Mouse (Mus musculus): ENCODE measurements around the gene Kctd19. TPM values are rescaled to one million over a fixed set of nuclear protein-coding genes. Genes with fewer than 3 reads are reported as not detected.
A peak's percentile ranks its signal among the peaks of the same experiment; 100 is the strongest.

Gene Kctd19
- total RNA-seq, 2 experiments from 2014 or later, result not detected

GRCm38 (mm10) chr8:105426878-105427277 lies 13.6 kb upstream of the Kctd19 start:
- no peak for DNase-seq (ENCODE audit: low spot score in 2 of 2)

- no peak for DNase-seq (ENCODE audit: low spot score in 2 of 2)
Observed at GRCm38 (mm10) chr8:105422006-105422405, 8.7 kb upstream of the Kctd19 start.

GRCm38 (mm10) chr8:105419800-105420199 lies 6.5 kb upstream of the Kctd19 start:
- no peak for DNase-seq (ENCODE audit: low spot score in 2 of 2)

GRCm38 (mm10) chr8:105418992-105419391 lies 5.7 kb upstream of the Kctd19 start:
- DNase-seq (ENCODE audit: low spot score in 2 of 2), result no peak

GRCm38 (mm10) chr8:105409947-105410346 lies 3.4 kb downstream of the Kctd19 start:
- DNase-seq (ENCODE audit: low spot score in 2 of 2), result no peak

GRCm38 (mm10) chr8:105408331-105408730 lies 5.0 kb downstream of the Kctd19 start:
- DNase-seq (ENCODE audit: low spot score in 2 of 2), result no peak

GRCm38 (mm10) chr8:105406416-105406815 lies 6.9 kb downstream of the Kctd19 start:
- DNase-seq (ENCODE audit: low spot score in 2 of 2), result no peak

GRCm38 (mm10) chr8:105404496-105404895 lies 8.8 kb downstream of the Kctd19 start:
- no peak for DNase-seq (ENCODE audit: low spot score in 2 of 2)

GRCm38 (mm10) chr8:105403467-105403866 lies 9.8 kb downstream of the Kctd19 start:
- DNase-seq (ENCODE audit: low spot score in 2 of 2), result no peak

GRCm38 (mm10) chr8:105400016-105400415 lies 13.3 kb downstream of the Kctd19 start:
- DNase-seq (ENCODE audit: low spot score in 2 of 2), result no peak

- peak; percentile 21 to 38 for DNase-seq (ENCODE audit: low spot score in 2 of 2)
Observed at GRCm38 (mm10) chr8:105397747-105398146, 15.6 kb downstream of the Kctd19 start.

GRCm38 (mm10) chr8:105393915-105394314 lies 19.4 kb downstream of the Kctd19 start:
- no peak for DNase-seq (ENCODE audit: low spot score in 2 of 2)

- no peak for DNase-seq (ENCODE audit: low spot score in 2 of 2)
Observed at GRCm38 (mm10) chr8:105393089-105393787, 20.1 kb downstream of the Kctd19 start.

GRCm38 (mm10) chr8:105389096-105389495 lies 24.2 kb downstream of the Kctd19 start:
- no peak for DNase-seq (ENCODE audit: low spot score in 2 of 2)

- DNase-seq (ENCODE audit: low spot score in 2 of 2), result no peak
Observed at GRCm38 (mm10) chr8:105387151-105387550, 26.2 kb downstream of the Kctd19 start.

GRCm38 (mm10) chr8:105384070-105384469 lies 29.2 kb downstream of the Kctd19 start:
- no peak for DNase-seq (ENCODE audit: low spot score in 2 of 2)

GRCm38 (mm10) chr8:105380308-105380707 lies 33.0 kb downstream of the Kctd19 start:
- no peak for DNase-seq (ENCODE audit: low spot score in 2 of 2)

- DNase-seq (ENCODE audit: low spot score in 2 of 2), result no peak
Observed at GRCm38 (mm10) chr8:105378673-105379072, 34.6 kb downstream of the Kctd19 start.

- DNase-seq (ENCODE audit: low spot score in 2 of 2), result no peak
Observed at GRCm38 (mm10) chr8:105374513-105374966, 38.8 kb downstream of the Kctd19 start.

- DNase-seq (ENCODE audit: low spot score in 2 of 2), result no peak
Observed at GRCm38 (mm10) chr8:105373032-105373431, 40.3 kb downstream of the Kctd19 start, which contains the start of gene Plekhg4. Gene Plekhg4 (plus strand): TSS chr8:105373274.

- no peak for DNase-seq (ENCODE audit: low spot score in 2 of 2)
Observed at GRCm38 (mm10) chr8:105372473-105372872, 40.8 kb downstream of the Kctd19 start.

GRCm38 (mm10) chr8:105367107-105367506 lies 46.2 kb downstream of the Kctd19 start:
- DNase-seq (ENCODE audit: low spot score in 2 of 2), result no peak
